Mouse (Mus musculus): ENCODE results near the gene Gdf3.
"Not testable (repeated sequence)": the region's sequence is repeated elsewhere in the genome, so short reads cannot be mapped to it uniquely, and the experiment has no call there.

GRCm38 (mm10) chr6:122644196-122644595, 34.3 kb upstream of the Gdf3 start:
- TF ChIP-seq POLR2A (IDR thresholded peaks at IDR 0.05; ENCODE audit: control insufficient read depth, low read depth, low read length); CTCF (IDR thresholded peaks at IDR 0.05; ENCODE audit: control insufficient read depth, insufficient read depth, insufficient replicate concordance, low read depth, low read length): not testable (repeated sequence)
